ENCODE assay signal across 9 mouse cellular contexts in genomic region chr12:104593526-104594155, GRCm38 (mm10).
DNase-seq lines count a peak whose midpoint lies in the region; ATAC-seq lines count a peak whose summit lies in the region.
"Had no signal": no experiment of that assay in that cellular context is flagged by ENCODE, and none has a peak within 500 bp of the region (broad histone marks: within the 10 kb centered on the region; RNA-seq: fewer than 3 reads in every experiment).

No protein-coding gene starts in this region.

- no peak overlapping the region; the same call in 1 of the 2 replicates for H3K9ac ChIP-seq in hindbrain, embryonic 14.5 days
- peak overlapping the region; percentile 34; the same call in 1 of the 2 replicates for H3K9ac ChIP-seq in neural tube, embryonic 13.5 days

- H3K4me1 ChIP-seq in hindbrain, embryonic 14.5 days (replicated peaks; ENCODE audit: control insufficient read depth, insufficient read depth, low read length) = no peaks in the 10 kb centered on the region; the same call in 1 of the 2 replicates
- H3K4me1 ChIP-seq in neural tube, embryonic 13.5 days (replicated peaks) = peaks cover 18% of the 10 kb centered on the region

- 21% methylated on average over 19 of the region's 19 CpGs for WGBS in hindbrain, embryonic 14.5 days
- WGBS in neural tube, embryonic 13.5 days = 21% methylated on average over 19 of the region's 19 CpGs

- peak; percentile 82; the same call in 1 of the 2 replicates for ATAC-seq in hindbrain, embryonic 14.5 days (ENCODE audit: low FRiP score)
- ATAC-seq in neural tube, embryonic 13.5 days (ENCODE audit: low read depth) = peak; percentile 88
- ATAC-seq in monocyte, adult 5-6 weeks (replicated peaks; ENCODE audit: insufficient number of reproducible peaks, low FRiP score, low TSS enrichment, poor library complexity, severe bottlenecking) = no peak

- H3K4me3 ChIP-seq in hindbrain, embryonic 14.5 days (replicated peaks; ENCODE audit: low read length) = no peak overlapping the region
- no peak overlapping the region for H3K4me3 ChIP-seq in neural tube, embryonic 13.5 days

- no peaks in the 10 kb centered on the region for H3K36me3 ChIP-seq in hindbrain, embryonic 14.5 days (replicated peaks; ENCODE audit: control insufficient read depth, insufficient read depth)
- no peaks in the 10 kb centered on the region for H3K36me3 ChIP-seq in neural tube, embryonic 13.5 days
- H3K36me3 ChIP-seq: G1E had no signal

- H3K27me3 ChIP-seq in hindbrain, embryonic 14.5 days (ENCODE audit: control insufficient read depth, insufficient read depth, low read length) = no peaks in the 10 kb centered on the region
- no peaks in the 10 kb centered on the region for H3K27me3 ChIP-seq in neural tube, embryonic 13.5 days

- peak overlapping the region; percentile 30 for H3K4me2 ChIP-seq in hindbrain, embryonic 14.5 days (replicated peaks)
- H3K4me2 ChIP-seq in neural tube, embryonic 13.5 days = peak overlapping the region; percentile 33

- peak; percentile 77 for DNase-seq in adrenal gland, postnatal 10 days
- DNase-seq in cerebellum, postnatal 36 days = peak; percentile 22 to 23
- peak; percentile 15 to 35 for DNase-seq in frontal cortex, postnatal 36 days (ENCODE audit: low spot score in 2 of 2)
- DNase-seq in hindbrain, embryonic 14.5 days (ENCODE audit: low spot score) = peak; percentile 66
- peak; percentile 54 for DNase-seq in layer of hippocampus, postnatal 36 days
- DNase-seq in natural killer cell, adult 2 months (ENCODE audit: low spot score in 2 of 2) = no peak

- no peak overlapping the region for H3K27ac ChIP-seq in hindbrain, embryonic 14.5 days
- peak overlapping the region; percentile 74 for H3K27ac ChIP-seq in neural tube, embryonic 13.5 days (replicated peaks)

- H3K9me3 ChIP-seq in hindbrain, embryonic 14.5 days (ENCODE audit: control insufficient read depth, low read length) = no peaks in the 10 kb centered on the region
- no peaks in the 10 kb centered on the region for H3K9me3 ChIP-seq in neural tube, embryonic 13.5 days

Comparison
In these comparisons a context has a peak if more than half of its experiments do, and no peak if none do; other contexts are left out.
1. DNase-seq: peak in adrenal gland, postnatal 10 days (single experiment), cerebellum, postnatal 36 days (2 of 2), frontal cortex, postnatal 36 days (2 of 2), hindbrain, embryonic 14.5 days (single experiment) and layer of hippocampus, postnatal 36 days (2 of 2); none in natural killer cell, adult 2 months (0 of 2).